Mouse (Mus musculus): ENCODE results near the gene St13.
A peak's percentile ranks its signal among the peaks of the same experiment; 100 is the strongest.

St13 gene

DNA sequence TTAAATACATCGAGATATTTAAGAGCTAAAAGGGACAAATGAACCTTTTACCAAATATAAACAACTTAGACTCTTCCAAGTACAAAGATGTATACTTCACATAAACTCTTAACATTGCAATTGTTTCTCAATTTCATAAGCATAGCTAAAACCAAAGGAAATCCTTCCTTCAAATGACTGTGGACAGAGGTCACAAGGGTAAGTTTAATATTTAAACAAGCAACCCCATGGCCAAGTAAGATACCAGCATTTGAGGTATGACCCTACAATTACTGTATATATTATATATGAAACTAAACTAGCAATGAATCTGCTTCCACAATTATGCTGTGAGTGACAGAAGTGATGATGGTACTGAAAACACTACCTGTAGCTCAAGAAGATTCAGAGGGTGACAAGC, 35.6 kb downstream of the St13 start:
- DNase-seq, result no peak

DNA sequence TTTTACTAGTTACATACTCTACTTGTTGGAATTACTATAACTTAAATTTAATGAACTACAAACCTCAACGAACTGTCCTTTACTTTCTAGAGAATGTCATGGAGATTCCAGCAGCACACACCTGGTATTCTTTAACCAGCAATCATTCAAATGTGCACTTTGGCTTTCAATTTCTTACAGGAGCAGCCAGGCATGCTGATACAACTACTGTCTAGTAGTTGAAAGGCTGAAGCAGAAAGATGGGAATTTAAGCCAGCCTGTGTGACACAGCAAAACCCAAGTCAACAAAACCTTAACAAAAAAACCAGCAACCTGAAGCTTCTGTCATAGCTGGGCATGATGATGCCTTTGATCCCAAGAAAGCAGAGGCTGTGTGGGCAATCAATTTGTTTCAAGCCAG, 37.4 kb downstream of the St13 start:
- DNase-seq, result no peak

DNA sequence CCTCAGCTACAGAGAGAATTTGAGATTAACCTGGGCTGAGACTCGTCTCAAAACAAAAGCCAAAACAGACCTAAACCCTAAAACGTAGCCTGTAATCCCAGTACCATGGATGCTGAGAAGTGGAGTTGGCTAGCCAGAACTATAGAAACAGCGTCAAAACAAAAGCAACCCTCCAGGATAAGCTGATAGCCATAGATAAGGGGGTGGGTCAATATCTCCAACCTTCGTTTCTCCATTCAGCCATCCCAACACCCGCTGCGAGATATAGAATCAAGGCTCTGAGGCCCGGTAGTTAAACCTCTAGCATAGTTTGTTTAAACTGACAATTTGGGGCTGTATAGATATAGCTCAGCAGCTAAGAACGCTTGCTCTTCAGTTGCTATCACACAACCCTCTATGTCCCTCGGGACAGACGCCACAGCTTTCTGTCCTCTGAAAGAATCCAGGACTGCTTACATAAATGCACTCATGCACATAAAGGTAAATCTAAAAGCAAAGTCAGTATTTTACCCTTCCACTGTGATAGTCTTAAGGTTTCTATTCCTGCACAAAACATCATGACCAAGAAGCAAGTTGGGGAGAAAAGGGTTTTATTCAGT, 38.4 kb downstream of the St13 start:
- DNase-seq, result no peak

DNA sequence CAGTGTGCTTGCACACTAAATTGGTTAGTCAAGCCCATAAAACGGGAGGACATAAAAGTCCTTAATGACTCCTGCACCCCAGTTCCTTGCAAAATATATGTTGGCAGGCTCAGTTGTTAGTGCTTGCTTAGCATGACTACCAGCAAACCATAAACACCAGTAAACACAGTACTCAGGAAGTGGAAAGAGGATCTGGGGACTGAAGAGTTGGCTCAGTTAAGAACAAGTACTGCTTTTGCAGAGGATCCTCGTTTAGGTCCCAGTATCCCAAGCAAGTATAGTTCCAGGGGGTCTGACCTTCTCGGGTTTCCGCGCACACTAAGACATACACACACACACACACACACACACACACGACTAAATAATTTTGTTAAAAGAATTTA, 38.9 kb downstream of the St13 start:
- DNase-seq, result no peak

DNA sequence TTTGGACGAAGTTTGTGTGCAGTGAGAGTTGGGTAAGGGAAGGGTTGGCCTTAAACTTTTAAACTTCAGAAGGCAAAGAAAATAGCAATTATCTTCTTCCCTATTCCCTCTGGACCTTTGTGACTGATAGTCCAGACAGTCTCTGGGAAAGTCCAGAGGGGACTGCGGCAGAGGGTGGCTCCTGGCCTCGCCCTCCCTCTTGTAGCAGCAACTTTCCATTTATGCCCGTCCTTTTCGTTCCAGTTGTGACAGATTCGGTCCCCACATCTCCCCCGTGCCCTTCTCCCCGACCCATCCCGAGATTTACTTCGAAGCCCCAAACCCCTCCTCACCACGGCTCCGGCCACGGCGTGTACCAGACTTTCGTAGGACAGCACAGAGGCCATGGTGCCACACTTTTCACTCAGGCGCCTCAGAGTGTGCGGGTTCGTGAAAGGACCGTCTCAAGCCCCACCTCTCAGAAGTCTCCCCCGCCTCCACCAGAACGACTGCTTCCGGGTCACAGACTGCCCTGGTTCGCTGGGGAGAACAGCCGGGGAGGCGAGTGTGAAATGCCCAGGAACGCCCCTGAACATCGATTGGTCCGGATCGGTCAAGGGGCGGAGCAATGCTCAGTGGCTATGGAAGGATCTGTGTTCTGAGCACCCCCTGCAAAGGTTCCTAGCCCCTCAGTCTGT, 39.4 kb downstream of the St13 start, which contains the start of gene Slc25a17:
Gene Slc25a17 (minus strand): TSS at position 468 of the 677 bp plus-strand sequence.
- DNase-seq, result peak; percentile 94

DNA sequence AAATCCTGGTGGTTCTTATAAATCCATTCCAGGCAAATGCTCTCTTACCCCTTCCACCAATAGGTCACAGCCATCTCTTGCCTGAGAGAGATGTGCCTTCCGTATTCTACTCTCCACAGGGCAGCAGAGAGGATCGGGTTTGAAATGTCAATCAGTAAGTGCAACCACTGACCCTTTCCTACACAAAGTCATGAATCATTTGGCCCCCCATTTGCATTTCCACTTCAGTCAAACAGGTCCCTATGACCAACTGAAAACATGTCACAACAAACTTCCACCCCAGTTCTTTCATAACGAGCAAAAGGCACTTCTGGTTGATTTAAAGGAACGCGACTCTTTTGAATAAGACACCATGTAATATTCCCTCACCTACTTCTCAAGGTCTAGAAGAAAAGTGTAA, 40.5 kb downstream of the St13 start:
- DNase-seq, result no peak

DNA sequence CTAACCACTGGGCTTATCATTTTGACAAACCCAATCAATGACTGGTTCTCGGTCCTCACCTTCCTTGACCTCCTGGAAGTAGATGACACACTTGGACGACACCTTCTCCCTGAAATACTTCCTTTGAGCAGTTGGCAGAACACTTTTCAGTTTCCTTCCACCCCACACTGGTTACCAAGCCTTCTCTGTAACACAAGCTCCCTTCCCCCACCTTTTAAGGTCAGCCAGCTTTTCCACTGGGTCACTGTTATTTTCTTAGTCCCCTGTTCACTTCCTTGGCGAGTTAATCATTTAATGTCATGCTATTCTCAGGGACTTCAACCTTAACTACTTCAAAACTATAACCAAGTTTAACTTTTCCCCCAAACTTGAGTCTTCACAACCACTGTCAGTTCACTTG, 40.9 kb downstream of the St13 start:
- no peak for DNase-seq

DNA sequence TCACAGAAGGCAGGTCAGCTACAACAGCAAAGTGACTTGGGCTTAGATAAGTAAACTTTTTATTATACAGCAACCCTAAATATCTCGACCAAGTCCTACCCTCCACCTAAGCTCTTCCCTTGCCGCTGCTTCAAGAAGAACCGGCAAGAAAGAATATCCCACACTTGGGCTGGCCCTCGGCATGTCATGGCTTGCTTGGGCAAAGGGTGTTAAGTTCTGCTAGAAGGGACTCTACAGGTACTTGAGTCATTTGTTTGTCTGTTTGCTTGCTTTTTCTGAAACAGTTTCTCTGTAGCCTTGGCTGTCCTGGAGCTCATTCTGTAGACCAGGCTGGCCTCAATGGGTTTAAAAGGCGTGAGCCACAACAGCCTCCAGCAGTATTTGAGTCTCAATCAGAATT, 42.9 kb downstream of the St13 start:
- DNase-seq, result no peak

DNA sequence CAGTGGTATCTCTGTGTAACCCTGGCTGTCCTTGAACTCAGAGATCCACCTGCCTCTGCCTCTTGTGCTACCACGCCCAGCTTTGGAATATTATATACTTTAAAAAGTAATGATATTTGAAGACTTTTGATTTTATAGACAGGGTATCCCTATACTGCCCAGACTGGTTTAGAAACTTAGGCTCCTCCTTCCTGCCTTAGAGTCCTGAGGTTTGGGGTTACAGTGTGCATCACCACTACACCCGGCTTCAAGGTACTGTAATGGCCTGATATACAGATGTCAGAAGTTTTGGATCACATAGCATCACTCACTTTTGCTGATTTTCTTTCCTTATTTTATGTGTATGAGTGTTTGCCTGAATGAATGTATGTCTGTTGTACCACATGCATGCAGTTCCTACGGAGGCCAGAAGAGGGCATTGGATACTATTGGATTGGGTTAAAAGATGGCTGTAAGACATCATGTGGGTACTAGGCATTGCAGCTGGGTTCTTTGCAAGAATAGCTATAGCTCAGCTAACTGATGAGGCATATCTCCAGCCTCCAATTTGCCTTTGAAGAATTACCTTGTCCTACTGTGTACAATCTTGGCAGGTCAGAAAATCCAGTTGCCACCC, 44.6 kb downstream of the St13 start:
- no peak for DNase-seq

DNA sequence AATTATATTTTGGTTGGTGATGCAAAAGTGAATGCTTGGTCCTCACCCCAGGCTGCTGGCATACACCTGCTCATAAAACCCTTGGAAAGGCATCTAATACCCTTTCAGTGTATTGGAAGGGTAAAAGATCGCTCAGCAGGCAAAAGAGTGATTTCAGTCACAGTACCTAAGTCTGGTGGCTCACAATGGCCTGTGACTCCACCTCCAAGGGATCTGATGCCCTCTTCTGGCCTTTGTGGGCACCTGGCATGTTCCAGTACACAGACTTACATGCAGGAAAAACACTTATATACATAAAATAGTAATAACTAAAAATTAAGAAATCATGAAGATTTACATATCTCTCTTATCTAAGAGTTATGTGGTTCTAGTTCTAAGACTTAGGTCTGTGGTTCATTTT, 47.2 kb downstream of the St13 start:
- DNase-seq, result no peak

DNA sequence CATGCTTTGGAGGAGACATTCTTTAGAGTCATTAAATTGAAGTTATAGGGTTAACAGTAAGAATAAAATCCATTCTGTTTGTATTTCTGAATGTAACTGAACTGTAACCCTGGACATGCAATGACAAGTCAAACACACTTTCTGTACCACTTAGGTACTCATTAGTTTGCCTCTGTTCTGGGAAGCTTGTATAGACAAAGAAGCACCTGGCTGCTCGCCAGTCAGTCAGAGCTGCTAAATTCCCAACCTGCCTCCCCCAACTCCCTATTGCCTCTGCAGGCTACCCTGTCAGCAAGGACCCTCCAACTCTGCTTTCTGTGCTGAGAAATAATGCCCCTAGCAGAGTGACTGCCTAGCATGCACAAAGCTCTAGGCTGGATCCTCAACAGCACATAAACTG, 49.5 kb downstream of the St13 start:
- no peak for DNase-seq

DNA sequence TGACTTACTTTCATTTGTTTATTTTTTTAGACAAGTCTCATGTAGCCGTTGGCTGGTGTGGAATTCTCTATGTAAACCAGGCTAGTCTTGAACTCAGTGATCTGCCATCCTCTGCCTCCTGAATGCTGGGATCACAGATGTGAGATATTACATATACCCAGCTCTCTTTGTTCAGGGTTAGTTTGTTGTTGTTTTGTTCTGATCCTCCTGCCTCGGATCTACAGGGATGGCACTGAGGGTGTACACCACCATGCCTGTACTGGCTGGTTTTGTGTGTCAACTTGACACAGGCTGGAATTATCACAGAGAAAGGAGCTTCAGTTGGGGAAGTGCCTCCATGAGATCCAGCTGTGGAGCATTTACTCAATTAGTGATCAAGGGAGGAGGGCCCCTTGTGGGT, 51.5 kb downstream of the St13 start:
- no peak for DNase-seq

DNA sequence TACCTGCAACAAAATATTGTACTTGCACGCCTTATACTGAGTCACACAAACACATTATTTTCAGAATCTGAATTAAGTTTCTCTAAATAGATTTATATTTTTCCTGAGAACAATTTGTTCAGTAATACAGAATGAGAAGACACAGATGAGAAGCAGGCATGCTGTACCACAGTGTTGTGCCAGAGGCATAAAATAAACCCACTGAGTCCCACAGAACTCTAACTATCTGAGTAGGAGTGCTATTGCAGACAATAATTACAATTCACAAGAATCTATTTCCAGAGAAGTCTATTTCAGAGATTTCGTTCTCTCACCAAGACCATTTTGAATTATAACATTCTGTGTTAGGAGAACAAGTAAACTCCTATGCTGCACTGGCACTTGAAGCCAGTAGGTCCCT, 52.4 kb downstream of the St13 start:
- DNase-seq, result no peak

DNA sequence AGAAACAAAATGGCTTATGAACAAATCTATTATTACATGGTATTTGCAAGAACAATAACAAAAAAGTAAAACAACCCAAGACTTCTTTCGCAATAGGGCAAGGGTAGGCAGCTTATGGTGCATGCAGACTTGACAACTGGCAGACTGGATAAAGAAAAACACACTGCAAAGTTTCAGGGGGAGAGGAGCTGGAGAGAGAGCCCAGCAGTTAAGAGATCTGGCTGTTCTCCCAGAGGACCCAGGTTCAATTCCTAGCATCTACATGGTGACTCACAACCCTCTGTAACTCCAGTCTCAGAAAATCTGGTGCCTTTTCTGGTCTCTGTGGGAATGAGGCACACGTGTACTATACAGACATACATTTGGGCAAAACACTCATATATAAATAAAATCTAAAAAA, 58.5 kb downstream of the St13 start:
- DNase-seq, result no peak

DNA sequence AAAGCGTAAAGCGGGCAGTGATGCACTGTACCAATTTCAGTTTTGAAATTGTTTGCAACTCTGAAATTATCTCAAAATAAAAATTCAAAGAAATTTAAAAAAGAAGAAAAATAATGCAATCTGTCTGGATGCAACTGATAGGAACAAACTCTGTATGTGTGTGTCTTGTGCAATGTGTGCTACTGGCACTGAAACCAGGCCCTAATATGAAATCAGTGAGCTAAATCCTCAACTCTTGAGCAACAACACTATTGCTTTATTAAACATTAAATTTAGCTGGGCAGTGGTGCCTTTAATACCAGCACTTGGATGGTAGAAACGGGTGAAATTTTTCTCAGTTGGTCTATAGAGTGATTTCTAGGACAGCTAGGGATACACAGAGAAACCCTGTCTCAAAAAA, 60.7 kb downstream of the St13 start:
- DNase-seq, result no peak

DNA sequence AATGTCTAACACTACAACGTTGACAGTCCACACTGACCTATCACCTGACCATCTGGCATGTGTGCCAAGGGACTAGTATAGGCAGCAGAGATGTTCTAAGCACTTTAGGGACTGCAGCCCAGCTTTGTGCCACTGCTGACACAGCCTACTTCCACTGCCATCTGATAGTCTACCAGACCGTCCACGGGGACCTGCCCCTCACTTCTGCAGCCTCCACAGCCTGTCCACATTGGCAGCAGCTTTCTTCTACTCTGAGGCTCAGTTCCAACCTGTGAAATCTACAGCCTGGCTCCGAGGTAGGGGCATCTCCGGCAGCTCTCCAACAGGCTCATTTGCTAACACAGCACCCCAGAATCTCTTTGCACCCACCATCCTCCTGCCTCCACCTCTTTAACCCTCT, 63.4 kb downstream of the St13 start:
- peak; percentile 63 for DNase-seq

DNA sequence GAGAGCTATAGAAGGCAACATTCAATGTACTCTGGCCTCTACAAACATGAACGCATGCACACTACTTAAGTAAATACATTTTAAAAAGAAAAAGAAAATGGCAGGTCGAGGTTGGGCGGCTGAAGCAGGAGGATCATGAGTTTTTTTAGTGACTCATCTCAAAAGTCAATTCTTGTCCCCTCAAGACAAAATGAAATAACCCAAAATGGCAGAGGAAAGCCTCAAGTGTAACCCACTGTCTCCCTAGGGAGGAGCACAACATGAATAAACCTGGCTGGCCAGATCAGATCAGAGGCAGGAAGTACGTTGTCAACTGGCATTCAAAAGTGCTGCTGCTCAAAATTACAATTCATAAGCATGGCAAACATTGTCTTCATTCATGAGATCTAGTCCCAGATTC, 67.4 kb downstream of the St13 start:
- no peak for DNase-seq

DNA sequence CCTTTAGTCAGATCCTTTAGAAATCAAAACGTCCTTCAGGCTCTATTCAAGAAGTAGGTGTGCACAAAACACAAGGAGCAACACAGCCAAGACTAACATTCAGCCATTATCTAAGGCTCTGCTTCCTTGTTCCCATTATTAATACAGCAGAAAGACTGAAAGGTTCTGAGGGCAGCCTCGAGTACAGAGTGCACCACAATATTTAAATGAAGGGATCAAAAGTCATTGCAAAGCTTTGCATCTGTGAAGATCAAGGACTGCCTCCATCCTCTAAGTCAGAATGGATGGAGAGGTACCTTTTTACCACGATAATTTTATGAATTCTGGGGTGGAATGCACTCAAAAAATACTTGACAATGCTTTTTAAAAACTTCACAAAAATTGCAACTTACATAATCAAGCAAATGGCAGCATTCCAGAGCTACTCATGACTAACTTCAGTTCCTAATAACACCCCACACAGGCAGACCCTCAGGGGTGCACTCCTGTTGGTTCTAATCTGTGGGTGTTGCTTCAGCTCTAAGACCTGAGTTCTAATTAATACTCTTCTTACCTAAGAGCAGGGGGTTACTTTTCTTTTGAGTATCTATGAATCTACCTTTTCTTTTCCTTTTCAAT, 69.0 kb downstream of the St13 start:
- no peak for DNase-seq

DNA sequence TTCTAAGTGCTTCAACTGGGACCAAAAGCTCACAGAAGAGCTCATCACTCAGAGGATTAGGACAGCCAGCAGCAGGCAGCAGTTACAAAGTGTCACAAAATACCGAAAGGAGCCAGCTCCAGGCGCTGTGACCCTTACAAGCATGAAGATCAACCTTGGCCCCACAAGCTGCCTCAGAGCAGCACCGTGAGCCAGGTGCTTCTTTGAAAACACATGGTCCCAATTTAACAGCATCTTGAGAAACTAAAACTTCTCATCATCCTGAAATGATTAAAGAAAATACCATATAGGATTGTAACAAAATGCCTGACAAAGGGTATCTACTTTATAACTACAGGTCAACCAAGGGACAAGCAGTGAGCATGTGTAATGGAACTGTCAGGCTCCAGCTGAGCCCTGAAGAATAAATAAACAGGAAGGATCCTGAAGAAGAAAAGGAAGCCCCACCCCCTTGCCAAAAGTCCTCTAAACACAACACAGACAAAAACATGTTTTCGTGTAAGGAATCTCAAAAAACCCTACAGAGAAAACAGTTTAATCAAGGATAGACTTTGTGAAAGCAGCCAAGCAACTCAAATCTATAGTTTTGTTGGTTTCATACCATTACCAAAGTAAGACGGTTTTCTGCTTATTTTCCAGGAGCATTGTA, 70.0 kb downstream of the St13 start:
- no peak for DNase-seq

DNA sequence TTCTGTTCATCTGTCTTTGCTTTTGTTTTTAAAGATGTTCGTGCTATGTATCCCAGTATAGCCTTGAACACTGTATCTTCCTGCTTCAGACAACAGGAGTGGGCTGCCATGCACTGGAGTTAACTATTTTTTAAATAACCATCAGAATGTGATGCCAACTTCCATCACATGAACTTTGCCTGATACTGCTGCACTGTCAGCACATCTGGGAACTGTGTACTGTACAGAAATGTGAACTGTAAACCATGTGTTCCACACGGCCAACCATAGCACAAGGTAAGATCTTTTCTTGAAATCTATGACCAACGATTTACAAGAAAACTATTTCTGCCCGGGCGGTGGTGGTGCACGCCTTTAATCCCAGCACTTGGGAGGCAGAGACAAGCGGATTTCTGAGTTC, 72.4 kb downstream of the St13 start:
- no peak for DNase-seq

DNA sequence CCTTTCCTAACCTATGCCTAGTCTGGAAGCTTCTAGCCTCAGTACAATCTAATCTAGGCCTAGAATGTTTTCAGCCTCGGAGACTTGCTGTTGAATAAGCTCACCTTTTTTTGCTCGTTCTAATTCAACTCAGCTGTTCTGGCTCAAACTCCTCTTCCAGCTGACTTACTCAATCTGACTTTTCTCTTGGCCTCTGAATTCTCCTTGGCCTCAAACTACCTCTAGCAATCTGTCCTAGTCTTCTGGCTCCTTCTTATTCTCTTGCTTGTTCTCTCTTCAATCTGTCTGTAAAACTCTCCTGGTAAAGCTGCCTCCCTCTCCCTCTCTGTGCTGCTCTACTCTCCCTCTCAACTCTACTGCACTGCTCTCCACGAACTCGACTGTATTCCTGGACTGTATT, 74.9 kb downstream of the St13 start:
- no peak for DNase-seq

DNA sequence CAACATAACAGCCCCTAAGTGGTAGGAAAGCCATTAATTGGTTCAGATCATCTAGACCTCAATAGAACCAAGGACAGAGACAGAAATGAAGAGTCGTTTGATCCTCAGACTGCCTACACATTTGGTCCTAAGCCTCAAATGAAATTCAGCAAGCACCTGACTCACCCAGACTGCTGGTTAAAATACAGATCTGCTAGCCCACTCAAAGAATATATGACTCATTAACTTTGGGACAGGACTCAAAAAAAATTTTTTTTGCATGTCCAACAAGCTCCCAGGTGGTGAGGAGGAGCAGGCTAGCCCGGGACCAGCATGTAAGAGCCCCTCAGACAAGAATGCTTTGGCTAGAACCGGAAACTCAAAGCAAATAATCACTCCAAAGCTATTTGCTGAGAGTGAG, 79.7 kb downstream of the St13 start:
- DNase-seq, result no peak

DNA sequence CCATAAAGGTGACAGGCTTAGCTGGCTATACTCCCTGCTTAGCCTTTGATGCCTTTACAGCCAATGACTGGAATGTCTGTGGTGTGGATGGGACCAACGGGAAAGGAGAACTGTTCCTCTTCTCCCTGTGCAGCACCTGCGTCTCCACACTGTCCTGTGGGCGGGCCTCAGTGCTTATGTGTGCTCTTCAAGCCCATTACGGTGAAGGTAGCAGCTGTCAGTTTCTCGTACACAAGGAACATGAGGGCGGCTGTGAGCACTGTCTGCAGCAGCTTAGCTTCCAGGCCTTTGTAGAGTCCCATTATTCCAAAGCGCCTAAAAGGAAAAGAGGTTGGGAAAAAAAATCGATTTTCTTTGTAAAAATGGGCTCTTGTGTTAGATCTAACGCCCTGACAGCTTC, 80.4 kb downstream of the St13 start:
- DNase-seq, result no peak

DNA sequence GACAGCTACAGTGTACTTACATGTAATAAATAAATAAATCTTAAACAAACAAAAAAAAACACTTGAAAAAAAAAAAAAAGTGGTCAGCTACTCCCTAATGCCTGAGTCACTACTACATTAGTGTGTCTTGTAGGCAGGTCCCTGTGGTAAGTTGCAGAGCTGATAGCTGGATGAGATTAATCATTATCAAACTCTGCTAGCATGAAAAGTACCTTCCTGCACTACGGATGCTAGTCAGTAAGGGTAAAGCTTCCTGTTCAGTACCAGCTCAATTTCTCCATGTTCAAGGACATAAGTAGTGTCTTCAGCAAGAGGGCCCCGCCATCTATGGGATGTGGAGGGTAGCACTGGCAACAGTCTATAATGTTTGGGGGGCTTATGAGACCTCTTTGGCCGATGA, 85.9 kb downstream of the St13 start:
- DNase-seq, result no peak
